Mouse (Mus musculus) embryonic facial prominence, embryonic 14.5 days (tissue): Measurements from ENCODE around the gene Sfn. TPM values are rescaled to one million over a fixed set of nuclear protein-coding genes. Genes with fewer than 3 reads are reported as not detected.

Experiments used
- microRNA-seq: library from miRNA; unstranded; fragments of <30 nt; microRNA quantifications from one replicate; pipeline ENCODE4, GENCODE M21; 2016; ENCODE audit warnings: borderline number of aligned reads
- polyA plus RNA-seq: library from polyadenylated mRNA; unstranded; fragments of >200 nt; fragmentation: Nextera tagmentation; extraction: Ambion mirVana; gene quantifications from 2 replicates; pipeline ENCODE4 v1.2.1, GENCODE M21; 2014

The Sfn gene
- polyA plus RNA-seq, 1 experiment from 2014 or later: 129 TPM

Small RNA genes lying within 50 kb of the gene (microRNA-seq; reads per million reads assigned to microRNA genes)
- not detected for gene Gm23158

Other genes with a start within 250 kb of the Sfn start
- 17.4 and 17.6 TPM in 2 replicates for gene Wdtc1, start 248.7 kb downstream of the Sfn start, polyA plus RNA-seq
- gene Slc9a1, start 232.5 kb downstream of the Sfn start, polyA plus RNA-seq: 9.2 and 11.0 TPM in 2 replicates
- gene Tent5b, start 122.0 kb downstream of the Sfn start, polyA plus RNA-seq: 1.4 and 2.8 TPM in 2 replicates
- gene Trnp1, start 103.6 kb downstream of the Sfn start, polyA plus RNA-seq: 9.0 TPM in 2 replicates
- 11.6 and 12.6 TPM in 2 replicates for gene Kdf1, start 83.2 kb downstream of the Sfn start, polyA plus RNA-seq
- 191 and 199 TPM in 2 replicates for gene Nudc, start 56.2 kb downstream of the Sfn start, polyA plus RNA-seq
- not detected in 2 replicates for gene Nr0b2, start 48.8 kb downstream of the Sfn start, polyA plus RNA-seq
- 6.3 and 8.3 TPM in 2 replicates for gene Gpatch3, start 27.4 kb downstream of the Sfn start, polyA plus RNA-seq
- 17.3 and 18.8 TPM in 2 replicates for gene Gpn2, start 17.8 kb downstream of the Sfn start, polyA plus RNA-seq
- gene Zdhhc18, start 48.0 kb upstream of the Sfn start, polyA plus RNA-seq: 2.1 and 3.7 TPM in 2 replicates
- 8.4 and 11.3 TPM in 2 replicates for gene Pigv, start 70.5 kb upstream of the Sfn start, polyA plus RNA-seq
- 29.1 and 29.6 TPM in 2 replicates for gene Arid1a, start 154.6 kb upstream of the Sfn start, polyA plus RNA-seq